8 mouse cellular contexts compared by ENCODE assay signal in the genomic region with DNA sequence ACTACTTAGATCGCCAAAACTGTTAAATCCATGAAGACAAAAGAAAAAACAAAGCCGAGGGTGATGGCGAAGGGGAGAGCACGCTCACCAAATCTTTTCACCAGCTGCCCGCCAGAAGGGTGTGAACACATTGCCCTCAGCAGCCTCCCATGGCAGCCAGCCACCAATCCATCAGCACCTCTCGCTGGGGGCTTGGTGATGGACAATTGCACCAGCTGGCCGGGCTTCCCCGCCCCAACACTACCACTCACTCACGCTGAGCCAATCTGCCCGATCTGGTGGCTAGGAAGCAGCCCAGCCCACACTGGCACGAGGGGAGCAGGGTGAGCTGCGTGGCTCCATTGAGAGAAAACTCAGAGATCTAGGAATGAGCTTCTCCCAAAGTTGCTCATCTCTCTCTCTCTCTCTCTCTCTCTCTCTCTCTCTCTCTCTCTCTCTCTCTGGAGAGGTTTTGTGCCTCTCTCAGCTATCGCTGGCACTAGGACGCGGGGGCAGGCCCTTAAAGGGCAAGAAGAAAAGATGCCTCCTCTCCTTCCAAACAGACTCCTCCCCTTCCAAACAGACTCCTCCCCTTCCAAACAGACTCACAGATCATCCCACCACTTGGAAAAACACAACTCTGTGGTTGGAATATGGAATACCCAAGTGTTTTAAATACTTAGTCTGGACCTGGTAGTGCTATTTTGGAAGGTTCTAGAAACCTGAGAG.
DNase-seq lines count a peak whose midpoint lies in the region; ATAC-seq lines count a peak whose summit lies in the region.

No protein-coding gene starts in this region.

- H3K4me2 ChIP-seq in midbrain, embryonic 16.5 days (ENCODE audit: low read length), result no peak overlapping the region

- no peak overlapping the region for H3K9ac ChIP-seq in midbrain, embryonic 16.5 days (ENCODE audit: low read depth, low read length)

- H3K27me3 ChIP-seq in midbrain, embryonic 16.5 days (ENCODE audit: control insufficient read depth, insufficient read depth, low read depth, low read length), result no peaks in the 10 kb centered on the region

- H3K27ac ChIP-seq in midbrain, embryonic 16.5 days (ENCODE audit: low read length), result no peak overlapping the region

- H3K9me3 ChIP-seq in midbrain, embryonic 16.5 days (replicated peaks; ENCODE audit: control insufficient read depth, low read length, poor library complexity, severe bottlenecking), result no peaks in the 10 kb centered on the region

- no peak overlapping the region for H3K4me3 ChIP-seq in midbrain, embryonic 16.5 days (ENCODE audit: low read depth, low read length)

- ATAC-seq in midbrain, embryonic 16.5 days, result peak; percentile 62; the same call in 1 of the 2 replicates
- no peak for ATAC-seq in granulocyte monocyte progenitor cell, adult 5-6 weeks (replicated peaks; ENCODE audit: poor library complexity, severe bottlenecking)

- WGBS in midbrain, embryonic 16.5 days, result 30% methylated on average over 15 of the region's 15 CpGs

- no peaks in the 10 kb centered on the region for H3K4me1 ChIP-seq in midbrain, embryonic 16.5 days (ENCODE audit: control insufficient read depth, insufficient read depth, low read length)

- H3K36me3 ChIP-seq in midbrain, embryonic 16.5 days (ENCODE audit: control insufficient read depth, insufficient read depth, low read length), result no peaks in the 10 kb centered on the region

- peak; percentile 62 for DNase-seq in NIH3T3 (ENCODE audit: low read depth)
- peak; percentile 90 for DNase-seq in cerebellum, adult 9-11 months
- DNase-seq in heart, adult 8-10 months (ENCODE audit: low spot score), result peak; percentile 6
- DNase-seq in layer of hippocampus, postnatal 14 days (ENCODE audit: low spot score in 2 of 2), result peak; percentile 69 to 82
- DNase-seq in spleen, adult 18-20 months, result no peak
- no peak for DNase-seq in urinary bladder, postnatal 4 days (ENCODE audit: low spot score in 2 of 2)

Comparison
In these comparisons a context has a peak if more than half of its experiments do, and no peak if none do; other contexts are left out.
1. DNase-seq: peak in NIH3T3 (single experiment), cerebellum, adult 9-11 months (single experiment), heart, adult 8-10 months (single experiment) and layer of hippocampus, postnatal 14 days (2 of 2); none in spleen, adult 18-20 months (0 of 2) and urinary bladder, postnatal 4 days (0 of 2).